Mouse (Mus musculus) forebrain, embryonic 16.5 days (tissue): Measurements from ENCODE around the gene Arhgef26. TPM values are rescaled to one million over a fixed set of nuclear protein-coding genes. Genes with fewer than 3 reads are reported as not detected.

Experiments used
- ATAC-seq: fragments of 200-750 bp; cut with Nextera tagmentation; 2 replicates; pipeline ENCODE4 v1.8.0; 2017; ENCODE audit warnings: mild to moderate bottlenecking, moderate library complexity
- H3K27ac ChIP-seq: fragments of 300-500 bp; sonication (generic); 2 replicates; pipeline ENCODE4 v1.5.1; 2014; ENCODE audit warnings: low read length, control low read depth
- H3K27me3 ChIP-seq: fragments of 300-500 bp; sonication (generic); replicated peaks from 2 replicates; pipeline ENCODE4 v1.6.1; 2014; ENCODE audit warnings: low read length; ENCODE audit not compliant: control insufficient read depth, insufficient read depth
- H3K36me3 ChIP-seq: fragments of 300-500 bp; sonication (generic); 2 replicates; pipeline ENCODE4 v1.6.1; 2014; ENCODE audit not compliant: control insufficient read depth, insufficient read depth
- H3K4me1 ChIP-seq: fragments of 300-500 bp; sonication (generic); replicated peaks from 2 replicates; pipeline ENCODE4 v1.6.1; 2014; ENCODE audit warnings: low read length; ENCODE audit not compliant: control insufficient read depth, insufficient read depth
- H3K4me2 ChIP-seq: fragments of 300-500 bp; sonication (generic); 2 replicates; pipeline ENCODE4 v1.6.1; 2014; ENCODE audit warnings: mild to moderate bottlenecking, low read length, control low read depth
- H3K4me3 ChIP-seq: fragments of 300-500 bp; sonication (generic); replicated peaks from 2 replicates; pipeline ENCODE4 v1.5.1; 2014; ENCODE audit warnings: mild to moderate bottlenecking, low read length, control low read depth
- H3K9ac ChIP-seq: fragments of 300-500 bp; sonication (generic); replicated peaks from 2 replicates; pipeline ENCODE4 v1.6.1; 2014; ENCODE audit warnings: low read depth, low read length, control low read depth
- H3K9me3 ChIP-seq: fragments of 300-500 bp; sonication (generic); 2 replicates; pipeline ENCODE4 v1.6.1; 2016; ENCODE audit warnings: low read length; ENCODE audit not compliant: control insufficient read depth
- WGBS: fragments of 180-500 bp; shearing (Covaris S2); extraction: QIAGEN DNeasy Blood & Tissue Kit; methylation state at CpG from one replicate; pipeline ENCODE4 v1.1.7; 2014; 5-methylcytosine and 5-hydroxymethylcytosine counted together
- polyA plus RNA-seq: library from polyadenylated mRNA; unstranded; fragments of >200 nt; fragmentation: Nextera tagmentation; extraction: Ambion mirVana; gene quantifications from 2 replicates; pipeline ENCODE4 v1.2.1, GENCODE M21; 2015

Gene Arhgef26
- polyA plus RNA-seq, 1 experiment from 2014 or later: 15.6 TPM

DNA sequence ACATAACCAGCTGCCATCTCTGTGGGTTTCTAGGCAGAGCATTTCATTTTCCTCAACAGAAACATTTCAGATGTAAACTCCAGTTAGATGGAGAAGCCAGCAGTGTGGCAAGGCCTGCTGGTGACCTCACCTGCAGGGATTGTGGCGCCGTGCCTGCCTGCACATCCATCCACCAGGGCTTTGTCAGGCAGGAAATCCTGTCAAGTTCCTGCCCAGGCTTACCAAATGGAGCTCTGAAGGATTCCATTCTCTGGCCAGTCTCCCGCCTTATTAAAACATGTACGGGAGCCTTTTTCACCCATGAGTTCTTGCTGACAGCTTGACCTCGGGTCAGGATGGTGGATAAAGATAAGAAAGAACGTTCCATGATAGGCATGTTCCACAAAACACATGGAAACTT lies 36.7 kb downstream of the Arhgef26 start:
- no peak overlapping the region for H3K4me2 ChIP-seq
- no peaks in the 10 kb centered on the region for H3K4me1 ChIP-seq
- ATAC-seq: no peak
- no peak overlapping the region for H3K4me3 ChIP-seq
- H3K27ac ChIP-seq: no peak overlapping the region
- no peaks in the 10 kb centered on the region for H3K9me3 ChIP-seq
- no peak overlapping the region for H3K9ac ChIP-seq
- H3K27me3 ChIP-seq: no peaks in the 10 kb centered on the region
- no peaks in the 10 kb centered on the region for H3K36me3 ChIP-seq
- 87% methylated on average over 6 of the region's 6 CpGs for WGBS

DNA sequence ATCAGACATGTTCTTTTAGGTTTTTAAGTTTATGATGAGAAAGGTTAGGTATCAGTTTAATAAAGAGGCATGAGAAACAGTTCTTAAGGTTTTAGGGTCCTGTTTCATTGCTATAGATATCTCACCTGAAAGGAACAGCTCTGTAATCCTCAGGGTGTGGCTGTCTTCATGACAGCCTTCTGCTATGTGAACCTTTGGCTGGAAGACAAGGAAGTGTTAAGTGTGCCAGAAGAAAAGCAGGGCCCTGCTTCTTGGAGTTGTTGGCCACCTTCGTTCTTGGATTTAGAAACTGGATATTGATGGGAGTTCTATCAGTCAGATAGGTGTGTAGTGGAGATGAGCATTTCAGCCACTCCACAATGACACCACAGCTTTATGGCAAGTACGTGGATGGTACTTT lies 38.6 kb downstream of the Arhgef26 start:
- Histone ChIP-seq H3K27ac (no peak overlapping the region), H3K9ac (no peak overlapping the region), H3K4me2 (no peak overlapping the region), H3K4me1 (no peaks in the 10 kb centered on the region), H3K4me3 (no peak overlapping the region), H3K9me3 (no peaks in the 10 kb centered on the region), H3K27me3 (no peaks in the 10 kb centered on the region), H3K36me3 (no peaks in the 10 kb centered on the region)
- no peak for ATAC-seq
- 92% methylated on average over 2 of the region's 2 CpGs for WGBS

DNA sequence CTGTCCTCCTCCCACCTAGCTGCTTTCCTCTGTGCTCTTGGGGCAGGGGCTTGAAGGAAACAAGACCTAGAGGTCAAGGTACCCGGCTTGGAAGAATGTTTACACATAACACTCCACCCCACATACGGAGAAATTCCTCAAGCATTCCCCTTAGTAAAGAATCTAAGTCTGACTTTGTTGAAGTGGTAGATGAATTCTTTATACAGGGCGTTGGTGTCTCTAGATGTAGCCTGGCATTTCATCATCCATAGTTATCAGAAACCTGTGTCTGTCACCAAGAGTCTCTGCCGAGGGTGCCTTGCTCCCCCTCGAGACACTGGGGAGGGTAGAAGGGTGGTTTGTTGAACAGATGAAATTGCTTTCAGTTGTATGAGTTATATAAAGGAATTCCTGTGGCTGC lies 41.8 kb downstream of the Arhgef26 start:
- Histone ChIP-seq H3K9ac (no peak overlapping the region), H3K9me3 (no peaks in the 10 kb centered on the region), H3K27me3 (no peaks in the 10 kb centered on the region), H3K4me3 (no peak overlapping the region), H3K4me1 (no peaks in the 10 kb centered on the region), H3K4me2 (no peak overlapping the region), H3K36me3 (no peaks in the 10 kb centered on the region), H3K27ac (no peak overlapping the region)
- ATAC-seq: no peak
- WGBS: 82% methylated on average over 5 of the region's 5 CpGs

DNA sequence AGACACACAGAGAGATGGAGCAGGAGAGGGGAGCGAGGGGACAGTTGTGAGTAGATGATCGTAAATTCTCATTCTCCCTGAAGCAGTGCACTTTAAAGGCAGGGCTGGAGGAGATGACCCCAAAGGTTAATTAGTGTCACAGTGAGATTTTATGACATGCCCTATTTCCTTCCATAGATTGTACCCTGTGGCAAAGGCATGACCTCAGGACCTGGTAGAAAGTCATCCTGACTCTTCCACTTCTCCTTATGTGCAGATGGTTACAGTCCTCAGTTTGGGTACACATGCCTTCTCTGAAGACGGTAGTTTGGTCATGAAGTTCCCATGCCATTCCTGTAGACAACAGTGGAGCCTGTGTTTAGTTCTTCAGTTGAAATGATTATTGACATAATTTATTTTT lies 42.3 kb downstream of the Arhgef26 start:
- no peak overlapping the region for H3K27ac ChIP-seq
- WGBS: 95% methylated on average over 3 of the region's 3 CpGs
- H3K9me3 ChIP-seq: no peaks in the 10 kb centered on the region
- no peaks in the 10 kb centered on the region for H3K27me3 ChIP-seq
- H3K9ac ChIP-seq: no peak overlapping the region
- no peak overlapping the region for H3K4me2 ChIP-seq
- no peak for ATAC-seq
- no peak overlapping the region for H3K4me3 ChIP-seq
- no peaks in the 10 kb centered on the region for H3K4me1 ChIP-seq
- H3K36me3 ChIP-seq: no peaks in the 10 kb centered on the region

DNA sequence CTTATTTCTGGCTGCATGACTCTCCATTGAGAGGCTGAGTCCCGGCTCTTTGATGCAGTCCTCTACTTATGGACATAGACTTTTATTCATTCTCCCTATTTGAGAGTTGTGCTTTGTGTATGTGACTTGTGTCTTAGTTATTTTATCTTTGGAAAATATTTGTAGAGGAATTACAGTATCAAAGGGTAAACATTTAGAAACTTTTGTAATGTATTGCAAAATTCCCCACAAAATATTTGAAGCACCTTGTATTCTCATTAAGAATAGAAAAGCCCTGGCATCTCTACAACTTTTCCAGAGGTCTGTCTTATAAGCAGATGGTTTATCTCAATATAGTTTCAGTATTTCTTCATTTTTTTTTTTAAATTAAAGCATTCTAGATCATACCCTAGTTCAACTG lies 44.7 kb downstream of the Arhgef26 start:
- no peak overlapping the region for H3K27ac ChIP-seq
- H3K4me1 ChIP-seq: no peaks in the 10 kb centered on the region
- H3K36me3 ChIP-seq: no peaks in the 10 kb centered on the region
- 88% methylated on average over 1 of the region's 1 CpGs for WGBS
- H3K4me2 ChIP-seq: no peak overlapping the region
- H3K4me3 ChIP-seq: no peak overlapping the region
- no peak for ATAC-seq
- no peaks in the 10 kb centered on the region for H3K27me3 ChIP-seq
- H3K9me3 ChIP-seq: no peaks in the 10 kb centered on the region
- H3K9ac ChIP-seq: no peak overlapping the region

DNA sequence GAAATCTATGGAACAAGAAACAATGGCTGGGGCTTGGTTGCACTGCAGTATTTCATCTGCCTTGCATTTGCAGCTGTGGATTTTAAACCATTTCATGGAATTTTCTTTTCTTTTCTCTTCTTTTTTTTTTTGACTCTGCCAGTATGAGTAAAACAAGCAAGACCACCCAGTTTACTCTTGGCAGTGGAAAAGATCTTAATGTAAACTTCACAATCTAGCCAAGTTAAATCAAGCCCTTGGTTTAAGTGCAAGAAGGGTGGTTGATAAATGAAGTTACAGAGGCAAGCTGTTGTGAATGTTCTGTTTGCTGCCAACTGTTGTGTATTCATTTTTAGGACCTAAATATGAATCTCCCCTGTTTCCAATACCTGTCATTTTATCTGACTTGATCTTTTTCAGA lies 54.5 kb downstream of the Arhgef26 start:
- H3K27me3 ChIP-seq: no peaks in the 10 kb centered on the region
- no peak overlapping the region for H3K4me2 ChIP-seq
- H3K4me3 ChIP-seq: no peak overlapping the region
- no peaks in the 10 kb centered on the region for H3K36me3 ChIP-seq
- no peak overlapping the region for H3K9ac ChIP-seq
- no peaks in the 10 kb centered on the region for H3K9me3 ChIP-seq
- H3K27ac ChIP-seq: no peak overlapping the region
- H3K4me1 ChIP-seq: peaks cover 3% of the 10 kb centered on the region; the same call in 1 of the 2 replicates
- ATAC-seq: no peak

DNA sequence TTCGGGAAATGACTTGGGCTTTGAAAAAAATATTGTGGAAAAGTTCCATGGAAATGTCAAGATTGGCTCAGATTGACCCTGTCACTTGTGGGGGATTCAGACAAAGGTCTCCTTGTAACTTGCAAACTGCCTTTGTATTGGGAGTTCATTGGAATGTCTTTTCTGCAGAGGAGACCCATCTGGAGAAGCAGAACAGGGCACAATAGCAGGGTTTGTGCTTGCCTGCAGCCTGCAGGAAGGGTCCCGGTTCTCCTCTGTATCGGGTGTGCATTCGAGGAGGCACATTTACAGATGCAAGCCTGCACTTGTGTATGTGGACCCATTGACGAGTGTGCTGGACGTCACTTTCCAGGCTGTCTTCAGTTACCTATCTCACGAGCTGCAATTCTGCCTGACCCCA lies 56.1 kb downstream of the Arhgef26 start:
- 19% methylated on average over 7 of the region's 7 CpGs for WGBS
- no peak for ATAC-seq

DNA sequence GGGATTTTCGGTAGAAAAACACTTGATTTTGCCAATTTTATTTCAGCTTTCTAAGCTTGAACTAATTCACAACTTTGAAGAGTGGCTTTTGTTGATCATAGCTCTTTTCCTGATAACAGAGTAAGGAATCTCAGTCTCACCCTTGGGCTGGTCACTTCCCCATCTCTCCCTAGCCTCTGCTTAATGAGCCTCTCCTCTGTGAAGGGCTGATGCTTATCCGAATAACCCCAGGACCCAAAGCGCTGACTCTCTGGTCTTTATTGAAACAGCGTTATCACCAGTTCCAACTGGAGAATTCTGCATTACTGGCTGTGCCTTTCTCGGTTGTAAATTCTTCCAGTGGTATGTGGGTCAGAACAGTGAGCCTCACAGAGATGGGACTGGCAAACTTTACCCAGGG lies 57.2 kb downstream of the Arhgef26 start:
- no peaks in the 10 kb centered on the region for H3K36me3 ChIP-seq
- H3K27me3 ChIP-seq: no peaks in the 10 kb centered on the region
- peaks cover 10% of the 10 kb centered on the region for H3K4me1 ChIP-seq
- no peaks in the 10 kb centered on the region for H3K9me3 ChIP-seq
- H3K4me2 ChIP-seq: no peak overlapping the region
- no peak overlapping the region for H3K27ac ChIP-seq
- no peak for ATAC-seq
- no peak overlapping the region for H3K9ac ChIP-seq
- 84% methylated on average over 5 of the region's 5 CpGs for WGBS
- no peak overlapping the region for H3K4me3 ChIP-seq

More for the DNA sequence above, 56.1 kb downstream of the Arhgef26 start:
- Histone ChIP-seq H3K27me3 (no peaks in the 10 kb centered on the region), H3K4me2 (no peak overlapping the region), H3K9me3 (no peaks in the 10 kb centered on the region), H3K27ac (no peak overlapping the region), H3K4me3 (no peak overlapping the region), H3K4me1 (peaks cover 7% of the 10 kb centered on the region; the same call in 1 of the 2 replicates), H3K9ac (no peak overlapping the region), H3K36me3 (no peaks in the 10 kb centered on the region)

DNA sequence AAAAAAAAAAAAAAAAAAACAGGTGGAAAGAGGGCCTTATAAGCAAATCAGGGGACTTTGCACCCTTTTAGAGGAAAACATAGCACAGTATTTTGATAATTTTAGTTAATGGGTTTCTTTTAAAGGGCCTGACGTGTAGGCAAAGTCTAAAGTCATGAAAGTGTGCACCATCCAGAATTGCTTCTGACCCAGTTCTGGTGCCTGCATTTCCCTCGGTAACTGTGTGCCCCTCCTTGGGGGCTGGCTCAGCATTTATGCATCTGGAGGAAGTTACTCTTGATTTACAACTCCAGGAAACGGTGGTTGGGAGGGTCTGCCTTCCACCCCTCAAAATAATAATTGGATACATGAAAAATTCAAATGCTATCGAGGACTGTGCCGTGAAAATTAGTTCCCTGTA lies 58.0 kb downstream of the Arhgef26 start:
- no peaks in the 10 kb centered on the region for H3K9me3 ChIP-seq
- no peaks in the 10 kb centered on the region for H3K36me3 ChIP-seq
- no peak overlapping the region for H3K4me2 ChIP-seq
- H3K9ac ChIP-seq: no peak overlapping the region
- no peak overlapping the region for H3K27ac ChIP-seq
- no peak for ATAC-seq
- peaks cover 11% of the 10 kb centered on the region for H3K4me1 ChIP-seq
- no peak overlapping the region for H3K4me3 ChIP-seq
- no peaks in the 10 kb centered on the region for H3K27me3 ChIP-seq
- WGBS: 76% methylated on average over 5 of the region's 5 CpGs

DNA sequence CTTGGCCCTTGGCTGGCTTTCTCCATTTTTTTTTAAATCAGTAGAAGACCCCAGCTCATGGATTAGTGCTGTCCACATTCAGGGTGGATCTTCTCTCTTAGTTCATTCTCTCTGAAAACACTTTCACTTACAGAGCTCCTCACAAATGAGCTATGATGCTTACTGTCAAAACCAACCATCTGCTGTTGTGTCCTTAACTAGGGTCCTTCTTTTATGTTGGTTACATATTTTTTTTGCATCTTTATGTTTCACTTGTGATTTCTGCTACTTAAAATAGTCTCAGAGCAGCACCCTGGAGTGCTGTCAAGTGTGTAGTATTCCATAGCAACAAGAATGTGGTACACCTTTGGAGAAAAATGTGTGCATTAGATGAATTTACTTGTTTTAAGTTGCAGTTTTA lies 60.0 kb downstream of the Arhgef26 start:
- Histone ChIP-seq H3K4me2 (no peak overlapping the region), H3K9me3 (no peaks in the 10 kb centered on the region), H3K27ac (no peak overlapping the region; the same call in 1 of the 2 replicates), H3K4me3 (no peak overlapping the region), H3K27me3 (no peaks in the 10 kb centered on the region), H3K4me1 (peaks cover 11% of the 10 kb centered on the region), H3K36me3 (no peaks in the 10 kb centered on the region), H3K9ac (no peak overlapping the region)
- no peak for ATAC-seq
